Mouse (Mus musculus): ENCODE data around the gene Cemip2. TPM values are rescaled to one million over a fixed set of nuclear protein-coding genes. Genes with fewer than 3 reads are reported as not detected.
"Not testable (repeated sequence)": the region's sequence is repeated elsewhere in the genome, so short reads cannot be mapped to it uniquely, and the experiment has no call there.

Cemip2 gene
- polyA plus RNA-seq, 1 experiment from 2014 or later, result 33.0 TPM

- no peak overlapping the region for H3K4me3 ChIP-seq (replicated peaks)
- H3K4me2 ChIP-seq (replicated peaks), result no peak overlapping the region
- H3K9ac ChIP-seq, result no peak overlapping the region
- peaks cover 51% of the 10 kb centered on the region for H3K36me3 ChIP-seq
- H3K4me1 ChIP-seq, result no peaks in the 10 kb centered on the region
- H3K27me3 ChIP-seq, result no peaks in the 10 kb centered on the region
- no peaks in the 10 kb centered on the region for H3K9me3 ChIP-seq (replicated peaks)
- no peak overlapping the region for H3K27ac ChIP-seq (replicated peaks)
- no peak for ATAC-seq (ENCODE audit: insufficient number of reproducible peaks, low FRiP score, low TSS enrichment, low read depth)
- 91% methylated on average over 8 of the region's 8 CpGs for WGBS
Measured at GRCm38 (mm10) chr19:21855421-21856128, 77.4 kb downstream of the Cemip2 start.

GRCm38 (mm10) chr19:21858846-21859521 is 80.8 kb downstream of the Cemip2 start:
- ATAC-seq (ENCODE audit: insufficient number of reproducible peaks, low FRiP score, low TSS enrichment, low read depth), result no peak
- Histone ChIP-seq H3K9me3 (replicated peaks) (no peaks in the 10 kb centered on the region), H3K27ac (replicated peaks) (no peak overlapping the region), H3K27me3 (no peaks in the 10 kb centered on the region), H3K4me1 (no peaks in the 10 kb centered on the region), H3K4me2 (replicated peaks) (no peak overlapping the region), H3K9ac (no peak overlapping the region), H3K36me3 (peaks cover 30% of the 10 kb centered on the region), H3K4me3 (replicated peaks) (no peak overlapping the region)
- WGBS, result 57% methylated on average over 12 of the region's 12 CpGs

GRCm38 (mm10) chr19:21860132-21860531 is 82.0 kb downstream of the Cemip2 start:
- H3K9ac ChIP-seq, result no peak overlapping the region
- H3K27ac ChIP-seq (replicated peaks), result no peak overlapping the region
- H3K36me3 ChIP-seq, result peaks cover 19% of the 10 kb centered on the region
- H3K4me1 ChIP-seq, result no peaks in the 10 kb centered on the region
- no peaks in the 10 kb centered on the region for H3K27me3 ChIP-seq
- no peak overlapping the region for H3K4me3 ChIP-seq (replicated peaks)
- H3K9me3 ChIP-seq (replicated peaks), result no peaks in the 10 kb centered on the region
- WGBS, result 82% methylated on average over 5 of the region's 5 CpGs
- no peak for ATAC-seq (ENCODE audit: insufficient number of reproducible peaks, low FRiP score, low TSS enrichment, low read depth)
- no peak overlapping the region for H3K4me2 ChIP-seq (replicated peaks)

GRCm38 (mm10) chr19:21860894-21861293 is 82.8 kb downstream of the Cemip2 start:
- H3K4me1 ChIP-seq, result no peaks in the 10 kb centered on the region
- no peak overlapping the region for H3K27ac ChIP-seq (replicated peaks)
- peaks cover 13% of the 10 kb centered on the region; the same call in 1 of the 2 replicates for H3K36me3 ChIP-seq
- H3K4me3 ChIP-seq (replicated peaks), result no peak overlapping the region
- H3K9me3 ChIP-seq (replicated peaks), result no peaks in the 10 kb centered on the region
- WGBS, result 83% methylated on average over 6 of the region's 6 CpGs
- H3K4me2 ChIP-seq (replicated peaks), result no peak overlapping the region
- no peak for ATAC-seq (ENCODE audit: insufficient number of reproducible peaks, low FRiP score, low TSS enrichment, low read depth)
- no peak overlapping the region for H3K9ac ChIP-seq
- H3K27me3 ChIP-seq, result no peaks in the 10 kb centered on the region

GRCm38 (mm10) chr19:21862289-21862990 is 84.3 kb downstream of the Cemip2 start:
- 69% methylated on average over 5 of the region's 5 CpGs for WGBS
- Histone ChIP-seq H3K4me3 (replicated peaks) (no peak overlapping the region), H3K27ac (replicated peaks) (no peak overlapping the region), H3K9ac (no peak overlapping the region), H3K9me3 (replicated peaks) (no peaks in the 10 kb centered on the region), H3K4me1 (no peaks in the 10 kb centered on the region), H3K36me3 (peaks cover 7% of the 10 kb centered on the region; the same call in 1 of the 2 replicates), H3K4me2 (replicated peaks) (no peak overlapping the region), H3K27me3 (no peaks in the 10 kb centered on the region)
- ATAC-seq (ENCODE audit: insufficient number of reproducible peaks, low FRiP score, low TSS enrichment, low read depth), result no peak

- no peak for ATAC-seq (ENCODE audit: insufficient number of reproducible peaks, low FRiP score, low TSS enrichment, low read depth)
- 79% methylated on average over 9 of the region's 9 CpGs for WGBS
- no peak overlapping the region for H3K27ac ChIP-seq (replicated peaks)
Measured at GRCm38 (mm10) chr19:21862991-21863931, 85.1 kb downstream of the Cemip2 start.

GRCm38 (mm10) chr19:21865242-21866055 is 87.3 kb downstream of the Cemip2 start:
- Histone ChIP-seq H3K36me3 (no peaks in the 10 kb centered on the region), H3K4me2 (replicated peaks) (no peak overlapping the region), H3K4me1 (no peaks in the 10 kb centered on the region), H3K9ac (no peak overlapping the region), H3K27me3 (no peaks in the 10 kb centered on the region), H3K4me3 (replicated peaks) (no peak overlapping the region), H3K9me3 (replicated peaks) (no peaks in the 10 kb centered on the region), H3K27ac (replicated peaks) (no peak overlapping the region)
- WGBS, result 73% methylated on average over 7 of the region's 7 CpGs
- no peak for ATAC-seq (ENCODE audit: insufficient number of reproducible peaks, low FRiP score, low TSS enrichment, low read depth)

More at GRCm38 (mm10) chr19:21862991-21863931, 85.1 kb downstream of the Cemip2 start:
- Histone ChIP-seq H3K9me3 (replicated peaks) (no peaks in the 10 kb centered on the region), H3K4me2 (replicated peaks) (no peak overlapping the region), H3K27me3 (no peaks in the 10 kb centered on the region), H3K4me1 (no peaks in the 10 kb centered on the region), H3K4me3 (replicated peaks) (no peak overlapping the region), H3K36me3 (0 out of 2 replicates have a peak, but pooled peaks cover 4% of the 10 kb centered on the region), H3K9ac (no peak overlapping the region)

- no peak overlapping the region for H3K4me2 ChIP-seq (replicated peaks)
- H3K27ac ChIP-seq (replicated peaks), result no peak overlapping the region
- ATAC-seq (ENCODE audit: insufficient number of reproducible peaks, low FRiP score, low TSS enrichment, low read depth), result no peak
- H3K9ac ChIP-seq, result no peak overlapping the region
- no peak overlapping the region for H3K4me3 ChIP-seq (replicated peaks)
- no peaks in the 10 kb centered on the region for H3K27me3 ChIP-seq
- no peaks in the 10 kb centered on the region for H3K9me3 ChIP-seq (replicated peaks)
- H3K4me1 ChIP-seq, result no peaks in the 10 kb centered on the region
- H3K36me3 ChIP-seq, result no peaks in the 10 kb centered on the region
Measured at GRCm38 (mm10) chr19:21866094-21866493, 88.0 kb downstream of the Cemip2 start.

- H3K9ac ChIP-seq; H3K4me2 ChIP-seq (replicated peaks); H3K27me3 ChIP-seq; H3K4me1 ChIP-seq; H3K27ac ChIP-seq (replicated peaks); H3K9me3 ChIP-seq (replicated peaks); H3K36me3 ChIP-seq; H3K4me3 ChIP-seq (replicated peaks); ATAC-seq (ENCODE audit: insufficient number of reproducible peaks, low FRiP score, low TSS enrichment, low read depth): not testable (repeated sequence)
- WGBS, result 90% methylated on average over 4 of the region's 4 CpGs
Measured at GRCm38 (mm10) chr19:21866756-21867155, 88.6 kb downstream of the Cemip2 start.

GRCm38 (mm10) chr19:21868471-21868870 is 90.3 kb downstream of the Cemip2 start:
- 62% methylated on average over 2 of the region's 2 CpGs for WGBS
- Histone ChIP-seq H3K36me3 (no peaks in the 10 kb centered on the region), H3K4me3 (replicated peaks) (no peak overlapping the region), H3K9me3 (replicated peaks) (no peaks in the 10 kb centered on the region), H3K27ac (replicated peaks) (no peak overlapping the region), H3K4me2 (replicated peaks) (no peak overlapping the region), H3K4me1 (no peaks in the 10 kb centered on the region), H3K27me3 (no peaks in the 10 kb centered on the region), H3K9ac (no peak overlapping the region)
- no peak for ATAC-seq (ENCODE audit: insufficient number of reproducible peaks, low FRiP score, low TSS enrichment, low read depth)
